Mouse (Mus musculus) midbrain, embryonic 16.5 days (tissue): ENCODE data around the gene Plcb3. TPM values are rescaled to one million over a fixed set of nuclear protein-coding genes. Genes with fewer than 3 reads are reported as not detected.

Experiments
- ATAC-seq: fragments of 200-750 bp; cut with Nextera tagmentation; 2 replicates; pipeline ENCODE4 v1.8.0; 2017; ENCODE audit warnings: moderate TSS enrichment
- H3K27ac ChIP-seq: fragments of 300-500 bp; sonication (generic); 2 replicates; pipeline ENCODE4 v1.5.1; 2014; ENCODE audit warnings: mild to moderate bottlenecking, low read length, mixed read lengths
- H3K27me3 ChIP-seq: fragments of 300-500 bp; sonication (generic); 2 replicates; pipeline ENCODE4 v1.6.1; 2014; ENCODE audit warnings: low read depth, low read length, mixed read lengths; ENCODE audit not compliant: control insufficient read depth, insufficient read depth
- H3K36me3 ChIP-seq: fragments of 300-500 bp; sonication (generic); 2 replicates; pipeline ENCODE4 v1.6.1; 2014; ENCODE audit warnings: mild to moderate bottlenecking, low read length, moderate library complexity, mixed read lengths; ENCODE audit not compliant: control insufficient read depth, insufficient read depth
- H3K4me1 ChIP-seq: fragments of 300-500 bp; sonication (generic); 2 replicates; pipeline ENCODE4 v1.6.1; 2014; ENCODE audit warnings: mild to moderate bottlenecking, low read length, mixed read lengths; ENCODE audit not compliant: control insufficient read depth, insufficient read depth
- H3K4me2 ChIP-seq: fragments of 300-500 bp; sonication (generic); 2 replicates; pipeline ENCODE4 v1.6.1; 2014; ENCODE audit warnings: mild to moderate bottlenecking, low read length, mixed read lengths
- H3K4me3 ChIP-seq: fragments of 300-500 bp; sonication (generic); 2 replicates; pipeline ENCODE4 v1.5.1; 2014; ENCODE audit warnings: low read depth, mild to moderate bottlenecking, low read length, moderate library complexity, mixed read lengths
- H3K9ac ChIP-seq: fragments of 300-500 bp; sonication (generic); 2 replicates; pipeline ENCODE4 v1.6.1; 2014; ENCODE audit warnings: low read depth, low read length, mixed read lengths
- H3K9me3 ChIP-seq: fragments of 300-500 bp; sonication (generic); replicated peaks from 2 replicates; pipeline ENCODE4 v1.6.1; 2014; ENCODE audit warnings: mild to moderate bottlenecking, low read length, mixed read lengths; ENCODE audit not compliant: control insufficient read depth, poor library complexity, severe bottlenecking
- WGBS: fragments of 180-500 bp; shearing (Covaris S2); extraction: QIAGEN DNeasy Blood & Tissue Kit; methylation state at CpG from one replicate; pipeline ENCODE4 v1.1.7; 2014; 5-methylcytosine and 5-hydroxymethylcytosine counted together
- polyA plus RNA-seq: library from polyadenylated mRNA; unstranded; fragments of >200 nt; fragmentation: Nextera tagmentation; extraction: Ambion mirVana; gene quantifications from 2 replicates; pipeline ENCODE4 v1.2.1, GENCODE M21; 2015

The Plcb3 gene
- polyA plus RNA-seq, 1 experiment from 2014 or later, result 9.7 TPM

- H3K27ac ChIP-seq, result no peak overlapping the region
- no peaks in the 10 kb centered on the region for H3K9me3 ChIP-seq
- no peak overlapping the region for H3K4me3 ChIP-seq
- peaks cover 17% of the 10 kb centered on the region for H3K4me1 ChIP-seq
- no peak for ATAC-seq
- no peaks in the 10 kb centered on the region for H3K36me3 ChIP-seq
- WGBS, result 85% methylated on average over 5 of the region's 5 CpGs
- no peak overlapping the region; the same call in 1 of the 2 replicates for H3K9ac ChIP-seq
- H3K4me2 ChIP-seq, result no peak overlapping the region
- H3K27me3 ChIP-seq, result no peaks in the 10 kb centered on the region
Observed at GRCm38 (mm10) chr19:6949532-6949931, 26.7 kb downstream of the Plcb3 start.

GRCm38 (mm10) chr19:6948186-6948585 lies 28.1 kb downstream of the Plcb3 start:
- Histone ChIP-seq H3K4me1 (peaks cover 17% of the 10 kb centered on the region), H3K4me2 (no peak overlapping the region), H3K9ac (no peak overlapping the region), H3K27me3 (no peaks in the 10 kb centered on the region), H3K4me3 (no peak overlapping the region), H3K36me3 (no peaks in the 10 kb centered on the region), H3K9me3 (no peaks in the 10 kb centered on the region), H3K27ac (no peak overlapping the region)
- WGBS, result 94% methylated on average over 4 of the region's 4 CpGs
- ATAC-seq, result no peak

DNA sequence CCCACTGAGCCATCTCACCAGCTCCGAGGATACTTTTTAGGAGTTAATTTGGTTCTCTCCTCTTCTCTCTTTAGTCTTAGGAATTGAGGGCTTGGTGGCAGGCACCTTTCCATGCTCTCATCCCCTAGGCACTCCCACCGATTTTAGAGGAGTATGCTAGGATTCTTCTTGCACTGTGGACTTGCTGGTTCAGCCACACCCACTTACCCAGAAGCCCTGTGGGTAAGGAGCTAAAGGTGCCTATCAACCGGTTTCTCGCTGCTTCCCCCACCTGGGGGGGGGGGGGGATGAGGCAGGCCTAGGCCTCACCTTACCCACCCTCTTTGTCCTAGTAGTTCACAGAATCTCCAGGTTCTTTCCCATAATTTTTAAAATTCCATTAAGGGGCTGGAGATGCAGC lies 28.5 kb downstream of the Plcb3 start:
- no peak overlapping the region for H3K27ac ChIP-seq
- no peak overlapping the region for H3K4me2 ChIP-seq
- H3K4me3 ChIP-seq, result no peak overlapping the region
- no peaks in the 10 kb centered on the region for H3K9me3 ChIP-seq
- no peaks in the 10 kb centered on the region for H3K27me3 ChIP-seq
- ATAC-seq, result no peak
- H3K9ac ChIP-seq, result no peak overlapping the region
- H3K4me1 ChIP-seq, result peaks cover 18% of the 10 kb centered on the region
- no peaks in the 10 kb centered on the region for H3K36me3 ChIP-seq
- WGBS, result 55% methylated on average over 4 of the region's 4 CpGs

DNA sequence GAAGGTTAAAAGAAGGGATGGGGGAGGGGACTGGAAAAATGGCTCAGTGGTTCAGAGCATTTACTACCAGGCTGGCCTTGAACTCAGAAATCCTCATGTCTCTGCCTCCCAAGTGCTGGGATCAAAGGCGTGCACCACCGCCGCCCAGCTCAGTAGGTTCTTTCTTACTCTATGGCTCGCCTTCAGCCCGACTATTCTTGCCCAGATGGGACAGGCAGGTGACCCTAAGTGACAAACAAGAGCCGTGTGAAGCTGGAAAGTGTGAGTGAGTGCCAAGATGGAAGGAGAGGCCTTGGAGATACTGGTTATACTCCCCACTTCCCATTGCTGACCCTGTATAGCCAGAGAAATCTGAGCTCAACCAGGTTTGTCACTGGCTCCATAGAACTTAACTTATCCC lies 32.6 kb downstream of the Plcb3 start:
- Histone ChIP-seq H3K27ac (no peak overlapping the region), H3K4me2 (0 out of 2 replicates have a peak overlapping the region, but pooled peaks have one; percentile 1), H3K36me3 (no peaks in the 10 kb centered on the region), H3K27me3 (no peaks in the 10 kb centered on the region), H3K9ac (no peak overlapping the region), H3K9me3 (no peaks in the 10 kb centered on the region), H3K4me1 (peaks cover 27% of the 10 kb centered on the region), H3K4me3 (no peak overlapping the region)
- ATAC-seq, result no peak
- 91% methylated on average over 6 of the region's 6 CpGs for WGBS

- ATAC-seq, result peak; percentile 9; the same call in 1 of the 2 replicates
- Histone ChIP-seq H3K27ac (peak overlapping the region; percentile 98), H3K4me3 (peak overlapping the region; percentile 89), H3K36me3 (no peaks in the 10 kb centered on the region), H3K4me1 (peaks cover 30% of the 10 kb centered on the region), H3K9ac (peak overlapping the region; percentile 99), H3K9me3 (no peaks in the 10 kb centered on the region), H3K27me3 (no peaks in the 10 kb centered on the region), H3K4me2 (peak overlapping the region; percentile 99)
- WGBS, result 31% methylated on average over 5 of the region's 5 CpGs
Observed at GRCm38 (mm10) chr19:6942764-6943163, 33.5 kb downstream of the Plcb3 start.

GRCm38 (mm10) chr19:6942249-6942691 lies 34.0 kb downstream of the Plcb3 start, which contains the start of gene Gpr137:
TSS of gene Gpr137 (minus strand) at chr19:6942480.
- Histone ChIP-seq H3K36me3 (no peaks in the 10 kb centered on the region), H3K27me3 (no peaks in the 10 kb centered on the region), H3K9ac (peak within 1 kb of the TSS; percentile 99), H3K9me3 (no peaks in the 10 kb centered on the region), H3K4me2 (peak within 1 kb of the TSS; percentile 99), H3K4me1 (peaks cover 30% of the 10 kb centered on the region), H3K4me3 (peak within 1 kb of the TSS; percentile 89), H3K27ac (peak within 1 kb of the TSS; percentile 98)
- peak; percentile 88 for ATAC-seq
- under 1% methylated on average over 27 of the region's 27 CpGs for WGBS

GRCm38 (mm10) chr19:6941372-6942248 lies 34.7 kb downstream of the Plcb3 start, which contains the start of gene Bad:
TSS of gene Bad (plus strand) at chr19:6941861.
- Histone ChIP-seq H3K36me3 (no peaks in the 10 kb centered on the region), H3K4me3 (peak within 1 kb of the TSS; percentile 89), H3K27me3 (no peaks in the 10 kb centered on the region), H3K9ac (peak within 1 kb of the TSS; percentile 99), H3K4me2 (peak within 1 kb of the TSS; percentile 99), H3K27ac (peak within 1 kb of the TSS; percentile 98), H3K4me1 (peaks cover 30% of the 10 kb centered on the region), H3K9me3 (no peaks in the 10 kb centered on the region)
- ATAC-seq, result peak; percentile 89
- under 1% methylated on average over 77 of the region's 83 CpGs for WGBS

DNA sequence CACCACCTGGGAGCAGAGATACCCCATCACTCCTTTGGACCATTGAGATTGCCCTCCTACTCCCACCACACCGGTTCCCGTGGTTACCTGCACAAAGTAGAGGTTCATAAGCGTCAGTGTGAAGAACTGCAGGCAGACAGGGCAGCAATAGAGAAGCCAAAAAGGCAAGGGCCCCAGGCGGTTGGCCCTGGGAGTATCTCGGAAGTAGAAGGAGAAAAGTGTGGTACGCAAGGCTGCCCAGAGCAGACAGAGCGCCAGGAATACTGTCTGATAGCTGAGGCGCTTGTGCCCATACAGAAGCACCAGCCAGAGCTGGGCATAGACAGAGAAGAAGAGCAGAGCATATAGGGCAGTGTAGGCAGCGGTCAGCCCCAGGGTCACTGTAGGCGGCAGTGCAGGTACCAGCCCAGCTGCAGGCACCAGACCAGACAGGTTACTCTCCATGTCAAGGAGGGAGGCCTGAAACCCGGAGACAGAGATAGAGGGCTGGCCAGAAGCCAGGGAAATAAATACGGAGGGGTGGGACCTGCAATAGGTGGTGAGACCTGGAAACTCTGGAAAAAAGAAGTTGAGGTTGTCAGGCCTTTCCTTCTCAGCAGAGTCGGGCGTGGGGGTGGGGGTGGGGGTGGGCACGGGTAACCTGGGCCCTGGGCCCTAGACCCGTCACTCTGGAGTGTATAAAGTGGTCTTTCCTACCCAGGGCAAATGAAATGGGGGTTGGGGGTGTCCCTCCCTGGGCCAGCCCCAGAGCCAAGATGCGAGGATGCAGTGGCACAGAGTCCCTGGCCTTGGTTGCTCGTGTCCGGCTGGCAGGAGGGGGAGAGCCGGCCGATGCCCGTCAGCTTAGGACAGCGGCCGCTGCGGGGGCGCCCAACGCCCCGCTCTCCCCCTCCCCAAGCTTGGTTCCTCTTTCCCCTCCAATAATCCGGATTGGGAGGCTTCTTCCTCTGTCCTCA lies 35.6 kb downstream of the Plcb3 start:
- Histone ChIP-seq H3K4me2 (peak overlapping the region; percentile 99), H3K4me1 (peaks cover 30% of the 10 kb centered on the region), H3K27ac (peak overlapping the region; percentile 98), H3K9me3 (no peaks in the 10 kb centered on the region), H3K9ac (peak overlapping the region; percentile 99), H3K4me3 (peak overlapping the region; percentile 89), H3K27me3 (peaks cover 6% of the 10 kb centered on the region), H3K36me3 (no peaks in the 10 kb centered on the region)
- peak; percentile 8; the same call in 1 of the 2 replicates for ATAC-seq
- 21% methylated on average over 28 of the region's 29 CpGs for WGBS
